Mouse (Mus musculus): Measurements from ENCODE around the gene Dkc1. TPM values are rescaled to one million over a fixed set of nuclear protein-coding genes. Genes with fewer than 3 reads are reported as not detected.

The Dkc1 gene
- polyA plus RNA-seq, 1 experiment from 2014 or later = 46.7 TPM

DNA sequence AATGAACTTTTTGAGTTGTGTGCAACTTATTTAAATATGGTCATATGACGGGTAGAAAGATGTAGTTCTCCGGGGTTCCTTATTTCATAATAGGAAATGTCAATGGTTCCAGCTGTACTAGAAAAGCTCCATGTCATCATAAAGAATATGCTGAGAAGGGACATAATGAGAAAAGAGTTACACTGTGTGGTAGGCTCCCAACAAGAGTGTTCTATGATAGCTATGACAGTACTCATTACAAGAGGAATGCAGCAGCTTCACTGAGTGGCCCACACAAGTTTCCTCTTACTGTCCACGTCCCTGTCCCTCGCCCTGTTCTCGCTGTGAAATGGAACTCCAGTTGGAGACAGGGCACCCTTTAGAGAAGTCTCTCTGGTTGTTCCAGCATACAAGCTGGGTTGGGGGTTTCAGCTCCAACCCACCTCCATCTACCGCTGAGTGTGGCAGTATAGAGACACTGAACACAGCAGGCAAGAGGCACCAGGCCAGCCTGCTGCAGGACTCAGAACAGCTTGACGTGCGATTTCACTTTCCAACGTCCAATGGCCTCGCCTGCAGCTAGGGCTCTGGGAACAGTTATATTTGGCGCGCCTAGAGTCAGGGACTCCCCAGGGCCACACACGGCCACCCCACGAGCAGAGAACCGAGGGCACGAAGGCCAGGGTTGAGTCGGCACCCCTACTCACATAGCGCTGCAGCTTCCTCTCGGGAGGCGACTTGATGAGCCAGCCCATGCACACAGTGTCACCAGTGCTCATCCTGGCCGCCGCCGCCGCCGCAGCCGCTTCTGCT, 11.5 kb upstream of the Dkc1 start:
- no peaks in the 10 kb centered on the region for H3K27me3 ChIP-seq (ENCODE audit: insufficient read depth, low read length)
- peak; percentile 28 for DNase-seq
- peak overlapping the region; percentile 53 for H3K9ac ChIP-seq (replicated peaks)
- 13% methylated on average over 26 of the region's 26 CpGs for WGBS (ENCODE audit: insufficient replicate concordance)
- no peaks in the 10 kb centered on the region for H3K9me3 ChIP-seq (ENCODE audit: low read length)
- peak; percentile 74 for ATAC-seq
- H3K4me3 ChIP-seq (ENCODE audit: low read depth, low read length) = peak overlapping the region; percentile 57
- TF ChIP-seq EP300 (IDR thresholded peaks at IDR 0.05; ENCODE audit: low read depth) = no peak
- no peak for TF ChIP-seq CTCF (IDR thresholded peaks at IDR 0.05; ENCODE audit: low read depth)
- peak overlapping the region; percentile 34; the same call in 1 of the 2 replicates for H3K27ac ChIP-seq (ENCODE audit: low read depth)
- H3K4me2 ChIP-seq (ENCODE audit: low read depth, low read length) = peak overlapping the region; percentile 73
- H3K36me3 ChIP-seq (replicated peaks; ENCODE audit: insufficient read depth, low read length) = no peaks in the 10 kb centered on the region
- H3K4me1 ChIP-seq (ENCODE audit: insufficient read depth) = 0 out of 2 replicates have a peak, but pooled peaks cover 2% of the 10 kb centered on the region

DNA sequence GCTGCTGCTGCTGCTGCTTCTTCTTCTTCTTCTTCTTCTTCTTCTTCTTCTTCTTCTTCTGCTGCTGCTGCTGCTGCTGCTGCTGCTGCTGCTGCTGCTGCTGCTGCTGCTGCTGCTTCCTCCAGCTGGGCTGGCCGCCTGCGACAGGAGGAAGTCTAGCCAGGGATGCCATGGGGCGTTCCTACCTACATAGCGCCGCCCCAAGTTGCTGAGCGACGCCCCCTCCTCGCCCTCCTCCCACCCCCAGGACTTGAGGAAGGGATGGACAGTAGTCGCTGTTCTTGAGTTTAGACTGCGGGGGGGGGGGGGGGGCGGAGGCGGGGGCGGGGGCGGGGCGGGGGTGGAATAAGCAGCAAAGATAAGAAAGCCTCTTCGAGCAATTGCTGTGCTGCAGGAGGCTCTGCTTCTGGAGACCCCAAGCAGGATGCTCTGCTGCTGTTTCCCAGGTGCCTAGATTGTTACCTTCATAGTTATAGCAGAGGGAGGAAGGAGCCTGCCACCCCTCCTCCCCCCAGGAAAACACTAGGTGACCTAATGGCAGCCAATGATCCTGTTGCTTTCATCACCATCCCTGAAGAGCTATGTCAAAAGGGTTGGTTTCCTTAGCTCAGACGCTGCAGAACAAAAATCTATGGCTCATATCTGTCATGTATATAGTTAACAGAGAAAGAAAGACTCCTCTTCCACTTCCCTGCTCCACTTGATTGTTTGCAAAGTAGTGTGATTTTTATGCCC, 10.7 kb upstream of the Dkc1 start, which contains the start of gene Gab3:
Gene Gab3 (minus strand): TSS at position 685 of the 735 bp plus-strand sequence.
- Histone ChIP-seq H3K27me3 (ENCODE audit: insufficient read depth, low read length) (no peaks in the 10 kb centered on the region), H3K4me2 (ENCODE audit: low read depth, low read length) (peak within 1 kb of the TSS; percentile 73), H3K4me3 (ENCODE audit: low read depth, low read length) (peak within 1 kb of the TSS; percentile 57), H3K4me1 (ENCODE audit: insufficient read depth) (0 out of 2 replicates have a peak, but pooled peaks cover 2% of the 10 kb centered on the region), H3K9me3 (ENCODE audit: low read length) (no peaks in the 10 kb centered on the region), H3K36me3 (replicated peaks; ENCODE audit: insufficient read depth, low read length) (no peaks in the 10 kb centered on the region), H3K27ac (ENCODE audit: low read depth) (peak within 1 kb of the TSS; percentile 34; the same call in 1 of the 2 replicates), H3K9ac (replicated peaks) (peak within 1 kb of the TSS; percentile 53)
- DNase-seq (peak; percentile 64), ATAC-seq (peak; percentile 83)
- 19% methylated on average over 10 of the region's 17 CpGs for WGBS (ENCODE audit: insufficient replicate concordance)
- TF ChIP-seq CTCF (IDR thresholded peaks at IDR 0.05; ENCODE audit: low read depth) (no peak), EP300 (IDR thresholded peaks at IDR 0.05; ENCODE audit: low read depth) (no peak)

DNA sequence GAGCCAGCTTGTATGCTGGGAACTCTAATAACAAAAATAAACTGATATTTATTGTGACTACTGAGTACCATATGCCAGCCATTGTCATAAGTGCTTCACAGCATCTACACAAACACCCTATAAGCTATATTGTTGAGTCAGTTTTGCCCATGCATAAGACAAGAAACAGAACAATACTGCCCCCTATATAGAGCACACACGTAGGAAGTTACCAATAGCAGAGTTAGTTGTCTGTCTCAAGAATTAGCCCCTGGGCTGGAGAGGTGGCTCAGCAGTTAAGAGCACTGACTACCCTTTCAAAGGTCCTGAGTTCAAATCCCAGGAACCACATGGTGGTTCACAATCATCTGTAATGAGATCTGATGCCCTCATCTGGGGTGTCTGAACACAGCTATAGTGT, 10.0 kb upstream of the Dkc1 start:
- H3K4me1 ChIP-seq (ENCODE audit: insufficient read depth) = 0 out of 2 replicates have a peak, but pooled peaks cover 2% of the 10 kb centered on the region
- no peak overlapping the region for H3K9ac ChIP-seq (replicated peaks)
- no peaks in the 10 kb centered on the region for H3K36me3 ChIP-seq (replicated peaks; ENCODE audit: insufficient read depth, low read length)
- H3K4me3 ChIP-seq (ENCODE audit: low read depth, low read length) = no peak overlapping the region
- no peaks in the 10 kb centered on the region for H3K9me3 ChIP-seq (ENCODE audit: low read length)
- 19% methylated on average over 1 of the region's 1 CpGs for WGBS (ENCODE audit: insufficient replicate concordance)
- DNase-seq (no peak), ATAC-seq (no peak)
- TF ChIP-seq CTCF (IDR thresholded peaks at IDR 0.05; ENCODE audit: low read depth) (peak; percentile 28; the same call in 1 of the 2 replicates), EP300 (IDR thresholded peaks at IDR 0.05; ENCODE audit: low read depth) (no peak)
- no peak overlapping the region for H3K27ac ChIP-seq (ENCODE audit: low read depth)
- no peaks in the 10 kb centered on the region for H3K27me3 ChIP-seq (ENCODE audit: insufficient read depth, low read length)
- no peak overlapping the region for H3K4me2 ChIP-seq (ENCODE audit: low read depth, low read length)

DNA sequence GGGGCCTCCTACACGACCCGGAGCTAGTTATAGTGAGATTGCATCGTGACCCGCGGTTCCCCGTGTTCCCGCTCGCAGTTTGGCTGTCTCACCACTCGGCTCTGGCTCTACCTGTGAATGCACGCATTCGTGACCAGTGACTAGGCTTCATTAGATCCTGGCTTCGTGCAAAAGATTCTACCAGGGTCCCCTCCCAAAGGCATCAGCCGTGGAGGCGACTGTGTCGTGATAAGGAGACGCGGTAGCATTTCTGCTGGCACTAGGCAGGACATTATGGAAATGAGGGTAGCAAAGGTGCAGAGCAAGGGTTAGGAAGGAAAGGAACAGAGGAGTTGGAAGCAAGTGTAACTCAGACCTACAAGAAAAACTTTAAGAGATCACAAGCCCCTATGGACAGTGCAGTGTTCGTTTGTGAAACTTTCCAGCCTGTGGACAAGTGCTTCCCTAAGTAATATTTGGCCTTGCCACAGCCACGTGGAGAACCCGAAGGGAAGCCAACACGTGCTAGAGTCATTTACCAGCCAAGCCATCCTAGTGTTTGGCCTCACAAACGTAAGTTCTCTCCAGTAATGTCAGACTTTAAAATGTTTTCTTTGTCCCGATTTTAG, 613 bp downstream of the Dkc1 start:
- WGBS (ENCODE audit: insufficient replicate concordance) = 16% methylated on average over 23 of the region's 23 CpGs
- Histone ChIP-seq H3K27ac (ENCODE audit: low read depth) (peak overlapping the region; percentile 74), H3K9ac (replicated peaks) (peak overlapping the region; percentile 59), H3K9me3 (ENCODE audit: low read length) (no peaks in the 10 kb centered on the region), H3K4me2 (ENCODE audit: low read depth, low read length) (peak overlapping the region; percentile 82), H3K4me1 (ENCODE audit: insufficient read depth) (no peaks in the 10 kb centered on the region), H3K4me3 (ENCODE audit: low read depth, low read length) (peak overlapping the region; percentile 64), H3K27me3 (ENCODE audit: insufficient read depth, low read length) (no peaks in the 10 kb centered on the region), H3K36me3 (replicated peaks; ENCODE audit: insufficient read depth, low read length) (0 out of 2 replicates have a peak, but pooled peaks cover 3% of the 10 kb centered on the region)
- ATAC-seq (no peak; the same call in 1 of the 2 replicates), DNase-seq (peak; percentile 18)
- TF ChIP-seq CTCF (IDR thresholded peaks at IDR 0.05; ENCODE audit: low read depth) (no peak), EP300 (IDR thresholded peaks at IDR 0.05; ENCODE audit: low read depth) (no peak)

DNA sequence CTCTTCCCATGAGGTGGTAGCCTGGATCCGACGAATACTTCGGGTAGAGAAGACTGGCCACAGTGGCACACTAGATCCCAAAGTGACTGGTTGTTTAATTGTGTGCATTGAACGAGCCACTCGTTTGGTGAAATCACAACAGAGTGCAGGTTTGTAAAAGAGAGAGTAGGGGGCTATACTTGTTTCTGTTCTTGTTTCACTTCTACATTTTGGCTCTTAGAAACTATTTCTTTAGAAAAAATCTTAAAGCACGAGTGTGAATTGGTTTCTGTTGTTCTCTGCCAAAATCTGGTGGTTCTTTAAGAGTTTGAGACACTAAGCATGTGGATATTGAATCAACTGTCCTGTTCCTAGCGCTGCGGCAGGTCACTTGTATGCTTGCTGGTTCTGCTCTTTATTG, 3.1 kb downstream of the Dkc1 start:
- Histone ChIP-seq H3K36me3 (replicated peaks; ENCODE audit: insufficient read depth, low read length) (0 out of 2 replicates have a peak, but pooled peaks cover 3% of the 10 kb centered on the region), H3K4me1 (ENCODE audit: insufficient read depth) (no peaks in the 10 kb centered on the region), H3K9me3 (ENCODE audit: low read length) (no peaks in the 10 kb centered on the region), H3K27me3 (ENCODE audit: insufficient read depth, low read length) (no peaks in the 10 kb centered on the region), H3K4me2 (ENCODE audit: low read depth, low read length) (no peak overlapping the region), H3K9ac (replicated peaks) (no peak overlapping the region), H3K27ac (ENCODE audit: low read depth) (no peak overlapping the region), H3K4me3 (ENCODE audit: low read depth, low read length) (no peak overlapping the region)
- TF ChIP-seq CTCF (IDR thresholded peaks at IDR 0.05; ENCODE audit: low read depth) (no peak), EP300 (IDR thresholded peaks at IDR 0.05; ENCODE audit: low read depth) (no peak)
- WGBS (ENCODE audit: insufficient replicate concordance) = 84% methylated on average over 8 of the region's 8 CpGs
- no peak for DNase-seq
- ATAC-seq = no peak

All from liver, postnatal 0 days (tissue).